Mouse (Mus musculus) lung, adult 2 months (tissue): Measurements from ENCODE around the gene H13.

Experiments
- CTCF ChIP-seq: fragments of 200-500 bp; IDR thresholded peaks from 2 replicates; pipeline ENCODE4 v1.5.1; 2011; ENCODE audit warnings: mild to moderate bottlenecking, low read length, control low read depth; ENCODE audit not compliant: insufficient read depth
- POLR2A ChIP-seq: fragments of 200-500 bp; IDR thresholded peaks from 2 replicates; pipeline ENCODE4 v1.6.1; 2011; ENCODE audit warnings: low read depth, mild to moderate bottlenecking, control low read depth, low read length, borderline replicate concordance; ENCODE audit errors: extremely low read depth

DNA sequence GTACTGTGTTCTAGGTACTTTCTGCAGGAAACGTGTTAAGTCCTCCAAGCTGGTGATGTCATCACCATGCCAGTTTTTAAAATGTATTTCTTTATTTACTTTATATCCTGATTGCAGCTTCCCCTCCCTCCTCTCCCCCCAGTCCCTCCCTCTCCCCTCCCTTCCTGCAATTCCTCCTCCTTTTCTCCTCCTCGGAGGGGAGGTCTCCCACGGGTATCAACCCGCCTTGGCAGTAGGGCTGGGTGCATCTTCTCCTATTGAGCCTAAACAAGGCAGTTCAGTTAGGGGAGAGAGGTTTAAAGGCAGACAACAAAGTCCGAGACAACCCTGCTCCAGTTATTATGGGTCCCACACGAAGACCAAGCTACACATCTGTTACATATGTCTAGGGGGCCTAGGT lies 30.4 kb upstream of the H13 start:
- no peak for TF ChIP-seq POLR2A
- TF ChIP-seq CTCF: no peak
